Mouse (Mus musculus): Measurements from ENCODE around the gene Gabre.

- TF ChIP-seq CTCF (conservative IDR thresholded peaks at IDR 0.05; ENCODE audit: low read length) (no peak), NANOG (IDR thresholded peaks at IDR 0.05; ENCODE audit: borderline replicate concordance, low read length) (no peak), POU5F1 (IDR thresholded peaks at IDR 0.05; ENCODE audit: borderline replicate concordance, low read length) (no peak)
Observed at GRCm38 (mm10) chrX:72274659-72275371, at the start of gene Gabre.
